Mouse (Mus musculus): Measurements from ENCODE around the gene Scgb1c1. TPM values are rescaled to one million over a fixed set of nuclear protein-coding genes. Genes with fewer than 3 reads are reported as not detected.

The Scgb1c1 gene
- polyA plus RNA-seq (2012; rRNA removed), result not detected in 2 replicates
- not detected in 2 replicates for polyA plus RNA-seq (2014; fragmentation: Nextera tagmentation; extraction: Ambion mirVana)

- Histone ChIP-seq H3K4me3 (replicated peaks; ENCODE audit: low read length) (no peak within 1 kb of the TSS), H3K27me3 (ENCODE audit: control insufficient read depth, insufficient read depth, low read length) (peaks cover 7% of the 10 kb centered on the region; the same call in 1 of the 2 replicates), H3K4me1 (ENCODE audit: control insufficient read depth, insufficient read depth, low read length) (no peaks in the 10 kb centered on the region), H3K9me3 (ENCODE audit: control insufficient read depth, low read length) (no peaks in the 10 kb centered on the region), H3K36me3 (ENCODE audit: control insufficient read depth, insufficient read depth, low read length) (no peaks in the 10 kb centered on the region), H3K4me2 (replicated peaks; ENCODE audit: low read depth, low read length, severe bottlenecking) (no peak within 1 kb of the TSS), H3K27ac (replicated peaks; ENCODE audit: low read depth, low read length) (no peak within 1 kb of the TSS), H3K9ac (ENCODE audit: low read depth, low read length, severe bottlenecking) (no peak within 1 kb of the TSS)
- WGBS, result 32% methylated on average over 13 of the region's 14 CpGs
- no peak for TF ChIP-seq POLR2A (IDR thresholded peaks at IDR 0.05; ENCODE audit: borderline replicate concordance, extremely low read depth, insufficient read depth, insufficient read length)
- peak; percentile 82; the same call in 1 of the 2 replicates for ATAC-seq (ENCODE audit: low FRiP score, low read depth)
- DNase-seq (ENCODE audit: low spot score), result peak; percentile 86
Observed at GRCm38 (mm10) chr7:140844905-140845665, at the start of gene Scgb1c1. Gene Scgb1c1, plus strand, starts transcription at chr7:140845547.

DNA sequence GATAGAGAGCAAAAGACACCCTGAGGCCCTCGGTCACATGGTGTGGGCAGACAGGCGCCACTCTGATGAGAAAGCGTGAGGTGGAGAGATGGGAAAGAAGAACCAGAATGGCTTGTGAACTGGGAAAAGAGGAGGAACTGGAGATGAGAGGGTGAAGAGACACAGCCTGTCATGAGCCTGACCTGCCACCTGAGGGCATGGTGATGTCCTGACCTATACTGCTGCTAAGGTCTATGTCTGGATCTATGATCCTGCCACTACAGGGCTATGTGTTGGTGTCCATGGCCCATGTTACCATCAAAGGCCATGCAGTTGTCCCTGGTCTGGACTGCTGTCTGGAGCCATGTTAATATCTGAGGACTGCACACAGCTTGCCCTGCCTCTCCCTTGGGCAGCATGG lies 47.7 kb upstream of the Scgb1c1 start:
- DNase-seq (ENCODE audit: low spot score) (no peak), ATAC-seq (ENCODE audit: low FRiP score, low read depth) (no peak)
- no peak overlapping the region for H3K4me2 ChIP-seq (replicated peaks; ENCODE audit: low read depth, low read length, severe bottlenecking)
- no peak for TF ChIP-seq POLR2A (IDR thresholded peaks at IDR 0.05; ENCODE audit: borderline replicate concordance, extremely low read depth, insufficient read depth, insufficient read length)
- H3K4me3 ChIP-seq (replicated peaks; ENCODE audit: low read length), result no peak overlapping the region
- H3K36me3 ChIP-seq (ENCODE audit: control insufficient read depth, insufficient read depth, low read length), result no peaks in the 10 kb centered on the region
- 88% methylated on average over 3 of the region's 3 CpGs for WGBS
- H3K27me3 ChIP-seq (ENCODE audit: control insufficient read depth, insufficient read depth, low read length), result no peaks in the 10 kb centered on the region
- H3K27ac ChIP-seq (replicated peaks; ENCODE audit: low read depth, low read length), result no peak overlapping the region
- H3K9me3 ChIP-seq (ENCODE audit: control insufficient read depth, low read length), result no peaks in the 10 kb centered on the region
- H3K4me1 ChIP-seq (ENCODE audit: control insufficient read depth, insufficient read depth, low read length), result no peaks in the 10 kb centered on the region
- no peak overlapping the region for H3K9ac ChIP-seq (ENCODE audit: low read depth, low read length, severe bottlenecking)

GRCm38 (mm10) chr7:140798212-140798611 lies 47.1 kb upstream of the Scgb1c1 start:
- Histone ChIP-seq H3K4me1 (ENCODE audit: control insufficient read depth, insufficient read depth, low read length) (no peaks in the 10 kb centered on the region), H3K4me3 (replicated peaks; ENCODE audit: low read length) (no peak overlapping the region), H3K9ac (ENCODE audit: low read depth, low read length, severe bottlenecking) (no peak overlapping the region), H3K36me3 (ENCODE audit: control insufficient read depth, insufficient read depth, low read length) (no peaks in the 10 kb centered on the region), H3K27ac (replicated peaks; ENCODE audit: low read depth, low read length) (no peak overlapping the region), H3K27me3 (ENCODE audit: control insufficient read depth, insufficient read depth, low read length) (no peaks in the 10 kb centered on the region), H3K9me3 (ENCODE audit: control insufficient read depth, low read length) (no peaks in the 10 kb centered on the region), H3K4me2 (replicated peaks; ENCODE audit: low read depth, low read length, severe bottlenecking) (no peak overlapping the region)
- DNase-seq (ENCODE audit: low spot score), result no peak
- WGBS, result 69% methylated on average over 2 of the region's 2 CpGs
- no peak for TF ChIP-seq POLR2A (IDR thresholded peaks at IDR 0.05; ENCODE audit: borderline replicate concordance, extremely low read depth, insufficient read depth, insufficient read length)
- ATAC-seq (ENCODE audit: low FRiP score, low read depth), result no peak

GRCm38 (mm10) chr7:140802629-140803028 lies 42.7 kb upstream of the Scgb1c1 start:
- H3K27ac ChIP-seq (replicated peaks; ENCODE audit: low read depth, low read length), result no peak overlapping the region
- no peak overlapping the region for H3K4me3 ChIP-seq (replicated peaks; ENCODE audit: low read length)
- TF ChIP-seq POLR2A (IDR thresholded peaks at IDR 0.05; ENCODE audit: borderline replicate concordance, extremely low read depth, insufficient read depth, insufficient read length), result no peak
- ATAC-seq (ENCODE audit: low FRiP score, low read depth) (no peak), DNase-seq (ENCODE audit: low spot score) (no peak)
- no peak overlapping the region for H3K4me2 ChIP-seq (replicated peaks; ENCODE audit: low read depth, low read length, severe bottlenecking)
- no peaks in the 10 kb centered on the region for H3K9me3 ChIP-seq (ENCODE audit: control insufficient read depth, low read length)
- no peaks in the 10 kb centered on the region for H3K36me3 ChIP-seq (ENCODE audit: control insufficient read depth, insufficient read depth, low read length)
- WGBS, result 35% methylated on average over 6 of the region's 6 CpGs
- H3K4me1 ChIP-seq (ENCODE audit: control insufficient read depth, insufficient read depth, low read length), result no peaks in the 10 kb centered on the region
- H3K27me3 ChIP-seq (ENCODE audit: control insufficient read depth, insufficient read depth, low read length), result no peaks in the 10 kb centered on the region
- no peak overlapping the region for H3K9ac ChIP-seq (ENCODE audit: low read depth, low read length, severe bottlenecking)

GRCm38 (mm10) chr7:140805704-140806103 lies 39.6 kb upstream of the Scgb1c1 start:
- H3K4me2 ChIP-seq (replicated peaks; ENCODE audit: low read depth, low read length, severe bottlenecking), result no peak overlapping the region
- ATAC-seq (ENCODE audit: low FRiP score, low read depth) (no peak), DNase-seq (ENCODE audit: low spot score) (no peak)
- H3K36me3 ChIP-seq (ENCODE audit: control insufficient read depth, insufficient read depth, low read length), result no peaks in the 10 kb centered on the region
- no peaks in the 10 kb centered on the region for H3K4me1 ChIP-seq (ENCODE audit: control insufficient read depth, insufficient read depth, low read length)
- TF ChIP-seq POLR2A (IDR thresholded peaks at IDR 0.05; ENCODE audit: borderline replicate concordance, extremely low read depth, insufficient read depth, insufficient read length), result no peak
- no peak overlapping the region for H3K4me3 ChIP-seq (replicated peaks; ENCODE audit: low read length)
- H3K9ac ChIP-seq (ENCODE audit: low read depth, low read length, severe bottlenecking), result no peak overlapping the region
- no peaks in the 10 kb centered on the region for H3K9me3 ChIP-seq (ENCODE audit: control insufficient read depth, low read length)
- no peak overlapping the region for H3K27ac ChIP-seq (replicated peaks; ENCODE audit: low read depth, low read length)
- 10% methylated on average over 1 of the region's 1 CpGs for WGBS
- no peaks in the 10 kb centered on the region for H3K27me3 ChIP-seq (ENCODE audit: control insufficient read depth, insufficient read depth, low read length)
